Mouse (Mus musculus) A20 (cell line): ENCODE data around the gene Zfp322a.
A peak's percentile ranks its signal among the peaks of the same experiment; 100 is the strongest.

Experiments
- DNase-seq: peaks from one replicate; pipeline ENCODE4 v3.0.0-alpha.2; 2011; ENCODE audit warnings: low read depth, low spot score

The Zfp322a gene

GRCm38 (mm10) chr13:23317305-23317889 is 51.6 kb downstream of the Zfp322a start:
- DNase-seq, result no peak

- no peak for DNase-seq
Measured at GRCm38 (mm10) chr13:23312909-23313669, 55.9 kb downstream of the Zfp322a start.

GRCm38 (mm10) chr13:23310036-23310435 is 59.0 kb downstream of the Zfp322a start:
- no peak for DNase-seq

- DNase-seq, result peak; percentile 69
Measured at GRCm38 (mm10) chr13:23309495-23310011, 59.5 kb downstream of the Zfp322a start.

- peak; percentile 79 for DNase-seq
Measured at GRCm38 (mm10) chr13:23308639-23309307, 60.2 kb downstream of the Zfp322a start.

DNA sequence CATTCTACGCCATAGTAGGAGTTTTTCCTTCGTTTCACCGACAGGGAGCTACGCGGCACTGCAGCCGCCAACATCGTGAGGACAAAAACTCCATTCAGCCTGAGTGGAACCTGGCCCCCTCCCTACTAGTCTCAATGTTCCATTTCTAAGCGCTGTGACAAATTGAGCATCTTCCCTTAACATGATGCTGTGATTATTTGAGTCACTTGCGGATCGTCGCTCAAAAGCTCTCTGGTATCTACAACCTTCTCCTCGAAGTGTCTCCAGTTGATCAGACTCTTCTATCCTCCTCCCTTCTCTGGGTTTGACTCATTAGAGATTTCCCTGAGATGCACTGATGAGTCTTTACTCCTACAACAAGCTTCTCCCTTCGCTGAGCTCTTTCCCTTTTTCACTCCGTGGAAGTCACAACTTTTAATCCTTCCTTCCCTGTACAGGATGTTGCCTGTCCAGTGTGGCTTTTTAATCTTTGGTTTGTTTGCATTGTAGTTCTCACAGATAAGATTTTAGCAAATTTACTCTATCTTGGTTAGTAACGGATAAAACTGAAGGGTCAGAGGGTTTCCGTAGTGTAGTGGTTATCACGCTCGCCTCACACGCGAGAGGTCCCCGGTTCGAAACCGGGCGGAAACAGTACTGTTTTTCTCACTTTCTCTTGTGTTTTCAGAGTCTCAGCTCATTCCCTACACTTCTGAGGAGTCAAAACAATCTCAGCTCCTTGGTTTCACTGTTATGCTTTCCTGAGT is 61.8 kb downstream of the Zfp322a start:
- DNase-seq, result peak; percentile 74

DNA sequence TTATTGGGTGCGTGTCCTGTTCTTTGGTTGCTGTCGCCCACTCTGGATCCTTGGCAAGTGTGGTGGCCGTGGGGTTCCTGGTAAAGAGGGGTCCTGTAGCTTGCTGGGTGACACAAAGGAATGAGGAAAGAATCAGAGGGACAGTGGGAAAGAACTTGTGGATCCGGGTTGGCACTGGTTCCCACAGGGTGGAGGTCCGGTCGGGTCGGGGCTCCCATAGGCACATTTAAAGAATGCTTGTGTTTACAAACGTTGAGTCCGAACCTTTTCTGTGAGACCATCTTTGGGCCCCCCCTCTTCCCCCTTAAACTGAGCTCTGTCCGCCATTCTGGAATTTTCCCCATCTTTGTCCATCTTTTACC is 62.3 kb downstream of the Zfp322a start:
- no peak for DNase-seq
